Mouse (Mus musculus) kidney, embryonic 15.5 days (tissue): ENCODE measurements around the gene Wnt10b. TPM values are rescaled to one million over a fixed set of nuclear protein-coding genes. Genes with fewer than 3 reads are reported as not detected.

ENCODE experiments used
- ATAC-seq: fragments of 200-750 bp; cut with Nextera tagmentation; replicated peaks from 2 replicates; pipeline ENCODE4 v1.8.0; 2017; ENCODE audit warnings: moderate TSS enrichment; ENCODE audit not compliant: low FRiP score
- H3K27ac ChIP-seq: fragments of 300-500 bp; sonication (generic); 2 replicates; pipeline ENCODE4 v1.5.1; 2015; ENCODE audit warnings: mild to moderate bottlenecking, inconsistent platforms
- H3K27me3 ChIP-seq: fragments of 300-500 bp; sonication (generic); 2 replicates; pipeline ENCODE4 v1.6.1; 2015; ENCODE audit warnings: inconsistent platforms
- H3K36me3 ChIP-seq: fragments of 300-500 bp; sonication (generic); 2 replicates; pipeline ENCODE4 v1.6.1; 2015; ENCODE audit warnings: inconsistent platforms
- H3K4me1 ChIP-seq: fragments of 300-500 bp; sonication (generic); 2 replicates; pipeline ENCODE4 v1.6.1; 2015; ENCODE audit warnings: inconsistent platforms
- H3K4me2 ChIP-seq: fragments of 300-500 bp; sonication (generic); 2 replicates; pipeline ENCODE4 v1.6.1; 2015; ENCODE audit warnings: moderate library complexity, mild to moderate bottlenecking, inconsistent platforms
- H3K4me3 ChIP-seq: fragments of 300-500 bp; sonication (generic); replicated peaks from 2 replicates; pipeline ENCODE4 v1.5.1; 2015; ENCODE audit warnings: mild to moderate bottlenecking, inconsistent platforms
- H3K9ac ChIP-seq: fragments of 300-500 bp; sonication (generic); 2 replicates; pipeline ENCODE4 v1.6.1; 2015; ENCODE audit warnings: mild to moderate bottlenecking, inconsistent platforms
- H3K9me3 ChIP-seq: fragments of 300-500 bp; sonication (generic); replicated peaks from 2 replicates; pipeline ENCODE4 v1.6.1; 2016; ENCODE audit warnings: inconsistent platforms
- WGBS: fragments of 180-500 bp; shearing (Covaris S2); methylation state at CpG from one replicate; pipeline ENCODE4 v1.1.7; 2015; ENCODE audit warnings: mixed read lengths; 5-methylcytosine and 5-hydroxymethylcytosine counted together
- polyA plus RNA-seq: library from polyadenylated mRNA; unstranded; fragments of >200 nt; fragmentation: Nextera tagmentation; extraction: Ambion mirVana; gene quantifications from 2 replicates; pipeline ENCODE4 v1.2.1, GENCODE M21; 2015

The Wnt10b gene
- polyA plus RNA-seq, 1 experiment from 2014 or later, result 0.31 TPM

- H3K9me3 ChIP-seq, result no peaks in the 10 kb centered on the region
- H3K27ac ChIP-seq, result no peak overlapping the region
- peaks cover 99% of the 10 kb centered on the region for H3K27me3 ChIP-seq
- peaks cover 45% of the 10 kb centered on the region for H3K4me1 ChIP-seq
- WGBS, result 1% methylated on average over 69 of the region's 75 CpGs
- H3K4me2 ChIP-seq, result peak overlapping the region; percentile 49
- peak overlapping the region; percentile 27 for H3K4me3 ChIP-seq
- no peaks in the 10 kb centered on the region for H3K36me3 ChIP-seq
- ATAC-seq, result no peak
- H3K9ac ChIP-seq, result no peak overlapping the region
Measured at GRCm38 (mm10) chr15:98792233-98793020, 14.5 kb upstream of the Wnt10b start.

GRCm38 (mm10) chr15:98791771-98792170 lies 13.8 kb upstream of the Wnt10b start:
- Histone ChIP-seq H3K4me3 (peak overlapping the region; percentile 0; the same call in 1 of the 2 replicates), H3K27me3 (peaks cover 100% of the 10 kb centered on the region), H3K4me1 (peaks cover 45% of the 10 kb centered on the region), H3K4me2 (peak overlapping the region; percentile 48; the same call in 1 of the 2 replicates), H3K36me3 (no peaks in the 10 kb centered on the region), H3K9me3 (no peaks in the 10 kb centered on the region), H3K9ac (no peak overlapping the region), H3K27ac (no peak overlapping the region)
- 1% methylated on average over 23 of the region's 23 CpGs for WGBS
- no peak for ATAC-seq

- peak overlapping the region; percentile 31 for H3K4me3 ChIP-seq
- H3K27me3 ChIP-seq, result peaks cover 100% of the 10 kb centered on the region
- no peak for ATAC-seq
- H3K36me3 ChIP-seq, result no peaks in the 10 kb centered on the region
- no peak overlapping the region for H3K27ac ChIP-seq
- H3K9ac ChIP-seq, result no peak overlapping the region
- H3K4me1 ChIP-seq, result peaks cover 45% of the 10 kb centered on the region
- 1% methylated on average over 12 of the region's 12 CpGs for WGBS
- H3K4me2 ChIP-seq, result peak overlapping the region; percentile 48
- no peaks in the 10 kb centered on the region for H3K9me3 ChIP-seq
Measured at GRCm38 (mm10) chr15:98791221-98791620, 13.3 kb upstream of the Wnt10b start.

- H3K4me1 ChIP-seq, result peaks cover 45% of the 10 kb centered on the region
- no peaks in the 10 kb centered on the region for H3K9me3 ChIP-seq
- no peaks in the 10 kb centered on the region for H3K36me3 ChIP-seq
- peak overlapping the region; percentile 48 for H3K4me2 ChIP-seq
- peaks cover 97% of the 10 kb centered on the region for H3K27me3 ChIP-seq
- H3K27ac ChIP-seq, result no peak overlapping the region
- H3K9ac ChIP-seq, result peak overlapping the region; percentile 36; the same call in 1 of the 2 replicates
- no peak for ATAC-seq
- WGBS, result 0% methylated on average over 23 of the region's 23 CpGs
- H3K4me3 ChIP-seq, result peak overlapping the region; percentile 31
Measured at GRCm38 (mm10) chr15:98790761-98791160, 12.8 kb upstream of the Wnt10b start.

GRCm38 (mm10) chr15:98789661-98790535 lies 11.9 kb upstream of the Wnt10b start, which contains the start of gene Wnt1:
Gene Wnt1 (plus strand): TSS chr15:98789857.
- Histone ChIP-seq H3K36me3 (no peaks in the 10 kb centered on the region), H3K9ac (no peak within 1 kb of the TSS), H3K27me3 (peaks cover 95% of the 10 kb centered on the region), H3K9me3 (no peaks in the 10 kb centered on the region), H3K4me3 (peak within 1 kb of the TSS; percentile 31), H3K4me1 (peaks cover 45% of the 10 kb centered on the region), H3K27ac (no peak within 1 kb of the TSS), H3K4me2 (peak within 1 kb of the TSS; percentile 48)
- 2% methylated on average over 51 of the region's 51 CpGs for WGBS
- ATAC-seq, result peak; percentile 50; the same call in 1 of the 2 replicates

- no peak for ATAC-seq
- H3K9ac ChIP-seq, result no peak overlapping the region
- no peak overlapping the region for H3K27ac ChIP-seq
- H3K4me3 ChIP-seq, result peak overlapping the region; percentile 21; the same call in 1 of the 2 replicates
- peak overlapping the region; percentile 47 for H3K4me2 ChIP-seq
- peaks cover 90% of the 10 kb centered on the region for H3K27me3 ChIP-seq
- no peaks in the 10 kb centered on the region for H3K36me3 ChIP-seq
- peaks cover 45% of the 10 kb centered on the region for H3K4me1 ChIP-seq
- H3K9me3 ChIP-seq, result no peaks in the 10 kb centered on the region
- WGBS, result 12% methylated on average over 24 of the region's 24 CpGs
Measured at GRCm38 (mm10) chr15:98788972-98789660, 11.2 kb upstream of the Wnt10b start.

GRCm38 (mm10) chr15:98787930-98788329 lies 10.0 kb upstream of the Wnt10b start:
- Histone ChIP-seq H3K9me3 (no peaks in the 10 kb centered on the region), H3K9ac (no peak overlapping the region), H3K4me2 (no peak overlapping the region), H3K27ac (no peak overlapping the region), H3K27me3 (peaks cover 85% of the 10 kb centered on the region), H3K4me1 (peaks cover 35% of the 10 kb centered on the region), H3K4me3 (no peak overlapping the region), H3K36me3 (no peaks in the 10 kb centered on the region)
- no peak for ATAC-seq
- WGBS, result 33% methylated on average over 4 of the region's 4 CpGs

GRCm38 (mm10) chr15:98785744-98786143 lies 7.8 kb upstream of the Wnt10b start:
- no peak overlapping the region for H3K27ac ChIP-seq
- H3K4me3 ChIP-seq, result no peak overlapping the region
- H3K9ac ChIP-seq, result no peak overlapping the region
- H3K9me3 ChIP-seq, result no peaks in the 10 kb centered on the region
- no peak for ATAC-seq
- no peak overlapping the region for H3K4me2 ChIP-seq
- no peaks in the 10 kb centered on the region for H3K36me3 ChIP-seq
- peaks cover 14% of the 10 kb centered on the region for H3K4me1 ChIP-seq
- WGBS, result 40% methylated on average over 7 of the region's 7 CpGs
- peaks cover 82% of the 10 kb centered on the region for H3K27me3 ChIP-seq

- H3K36me3 ChIP-seq, result no peaks in the 10 kb centered on the region
- H3K4me1 ChIP-seq, result peaks cover 28% of the 10 kb centered on the region
- H3K27me3 ChIP-seq, result peaks cover 82% of the 10 kb centered on the region
- ATAC-seq, result no peak
- H3K4me3 ChIP-seq, result no peak overlapping the region
- WGBS, result 29% methylated on average over 6 of the region's 6 CpGs
- no peak overlapping the region for H3K9ac ChIP-seq
- H3K27ac ChIP-seq, result no peak overlapping the region
- H3K4me2 ChIP-seq, result no peak overlapping the region
- H3K9me3 ChIP-seq, result no peaks in the 10 kb centered on the region
Measured at GRCm38 (mm10) chr15:98781166-98781565, 3.2 kb upstream of the Wnt10b start.

GRCm38 (mm10) chr15:98780573-98780972 lies 2.6 kb upstream of the Wnt10b start:
- no peaks in the 10 kb centered on the region for H3K36me3 ChIP-seq
- no peak overlapping the region for H3K27ac ChIP-seq
- no peak overlapping the region for H3K4me3 ChIP-seq
- no peak overlapping the region for H3K4me2 ChIP-seq
- H3K27me3 ChIP-seq, result peaks cover 87% of the 10 kb centered on the region
- H3K9me3 ChIP-seq, result no peaks in the 10 kb centered on the region
- H3K4me1 ChIP-seq, result peaks cover 34% of the 10 kb centered on the region
- 8% methylated on average over 13 of the region's 13 CpGs for WGBS
- no peak for ATAC-seq
- no peak overlapping the region for H3K9ac ChIP-seq

- H3K4me1 ChIP-seq, result peaks cover 35% of the 10 kb centered on the region
- no peaks in the 10 kb centered on the region for H3K36me3 ChIP-seq
- H3K4me2 ChIP-seq, result no peak overlapping the region
- ATAC-seq, result no peak
- H3K4me3 ChIP-seq, result no peak overlapping the region
- 1% methylated on average over 8 of the region's 8 CpGs for WGBS
- H3K27ac ChIP-seq, result no peak overlapping the region
- peaks cover 87% of the 10 kb centered on the region for H3K27me3 ChIP-seq
- no peaks in the 10 kb centered on the region for H3K9me3 ChIP-seq
- no peak overlapping the region for H3K9ac ChIP-seq
Measured at GRCm38 (mm10) chr15:98780075-98780474, 2.1 kb upstream of the Wnt10b start.
